Mouse (Mus musculus): Measurements from ENCODE around the gene Cpa3. TPM values are rescaled to one million over a fixed set of nuclear protein-coding genes. Genes with fewer than 3 reads are reported as not detected.

Gene Cpa3
- polyA plus RNA-seq, 1 experiment from 2014 or later, result 2.0 TPM

DNA sequence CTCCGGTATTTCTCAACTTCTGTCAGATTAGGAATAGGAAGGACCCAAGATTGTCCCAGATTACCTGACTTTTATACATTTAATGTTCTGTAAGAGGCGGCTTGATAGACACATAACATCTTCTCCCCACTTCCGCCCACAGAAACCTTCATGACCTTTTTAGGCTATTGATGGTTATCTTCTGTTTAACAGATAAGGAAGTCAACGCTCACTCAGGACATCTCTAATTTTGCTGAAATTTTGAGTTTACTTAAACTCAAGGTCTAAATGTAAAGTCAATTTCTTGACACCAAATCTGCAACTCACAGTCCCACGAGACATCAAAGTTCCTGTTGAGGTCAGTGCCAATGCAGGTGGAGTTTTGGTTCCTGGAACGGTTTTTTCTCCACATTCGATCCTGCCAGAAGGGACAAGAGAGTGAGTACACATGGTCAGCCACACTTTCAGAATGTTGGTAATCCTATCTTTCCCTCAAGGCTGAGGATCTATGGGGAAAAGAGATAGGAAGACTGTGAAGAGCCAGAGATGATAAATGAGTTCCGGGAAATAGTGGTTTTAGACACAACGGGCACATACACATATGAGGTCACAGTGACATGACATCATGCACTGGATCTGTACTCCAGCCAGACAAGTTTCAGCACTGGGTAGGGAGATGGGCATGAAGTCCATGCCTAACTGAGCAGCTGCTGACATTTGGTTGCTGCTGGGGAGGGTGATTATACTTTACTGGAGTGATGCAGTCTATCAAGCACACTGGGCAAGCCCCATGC lies 18.9 kb downstream of the Cpa3 start:
- H3K27ac ChIP-seq, result no peak overlapping the region
- no peaks in the 10 kb centered on the region for H3K4me1 ChIP-seq (replicated peaks)
- H3K36me3 ChIP-seq, result no peaks in the 10 kb centered on the region
- H3K27me3 ChIP-seq, result no peaks in the 10 kb centered on the region
- H3K9me3 ChIP-seq, result no peaks in the 10 kb centered on the region
- ATAC-seq (ENCODE audit: insufficient number of reproducible peaks, insufficient read depth, low FRiP score, low TSS enrichment, low read depth), result no peak
- no peak overlapping the region for H3K4me3 ChIP-seq (replicated peaks)
- H3K4me2 ChIP-seq, result no peak overlapping the region
- H3K9ac ChIP-seq (replicated peaks), result no peak overlapping the region
- 88% methylated on average over 9 of the region's 9 CpGs for WGBS

DNA sequence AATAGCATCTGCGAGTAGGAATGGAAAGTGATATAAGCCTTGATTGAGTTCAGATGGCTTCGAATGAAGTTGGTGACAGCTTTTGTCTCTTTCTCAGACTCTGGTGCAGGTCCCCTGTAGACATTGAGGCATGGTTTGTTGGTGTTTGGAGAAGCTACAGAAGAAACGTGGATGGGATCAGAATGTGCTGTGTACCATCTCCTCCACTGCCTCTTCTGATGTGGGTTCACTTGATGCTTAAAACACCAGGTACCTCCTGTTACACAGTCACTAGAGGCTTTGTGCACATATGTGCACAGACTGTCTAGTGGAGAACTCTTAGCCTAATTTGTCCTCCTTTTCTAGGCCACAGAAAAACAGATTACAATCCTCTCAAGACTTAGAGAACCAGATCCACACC lies 19.8 kb downstream of the Cpa3 start:
- H3K4me1 ChIP-seq (replicated peaks), result no peaks in the 10 kb centered on the region
- H3K36me3 ChIP-seq, result no peaks in the 10 kb centered on the region
- no peak overlapping the region for H3K4me3 ChIP-seq (replicated peaks)
- H3K9me3 ChIP-seq, result no peaks in the 10 kb centered on the region
- 82% methylated on average over 3 of the region's 3 CpGs for WGBS
- H3K27me3 ChIP-seq, result no peaks in the 10 kb centered on the region
- no peak overlapping the region for H3K9ac ChIP-seq (replicated peaks)
- H3K27ac ChIP-seq, result no peak overlapping the region
- no peak for ATAC-seq (ENCODE audit: insufficient number of reproducible peaks, insufficient read depth, low FRiP score, low TSS enrichment, low read depth)
- no peak overlapping the region for H3K4me2 ChIP-seq

DNA sequence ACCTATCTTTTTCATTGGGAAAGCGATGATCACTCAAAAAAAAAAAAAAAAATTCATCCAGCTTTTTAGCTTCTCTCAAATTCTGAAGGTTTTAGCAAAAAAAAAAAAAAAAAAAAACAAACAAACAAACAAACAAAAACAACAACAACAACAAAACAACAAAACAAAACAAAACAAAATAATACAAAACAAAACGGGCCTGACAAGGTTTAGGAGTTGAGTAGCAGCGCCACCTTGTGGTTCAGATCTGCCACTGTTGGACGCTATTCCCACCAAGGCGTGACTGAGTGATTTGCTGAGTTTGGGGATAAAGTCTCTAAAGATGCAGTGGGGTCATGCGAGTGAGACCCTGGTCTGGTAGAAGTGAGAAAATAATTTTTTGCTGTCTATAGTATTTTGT lies 43.1 kb downstream of the Cpa3 start:
- H3K9me3 ChIP-seq, result no peaks in the 10 kb centered on the region
- no peak overlapping the region for H3K4me3 ChIP-seq (replicated peaks)
- H3K27ac ChIP-seq, result no peak overlapping the region
- ATAC-seq (ENCODE audit: insufficient number of reproducible peaks, insufficient read depth, low FRiP score, low TSS enrichment, low read depth), result no peak
- no peak overlapping the region for H3K9ac ChIP-seq (replicated peaks)
- no peak overlapping the region for H3K4me2 ChIP-seq
- no peaks in the 10 kb centered on the region for H3K4me1 ChIP-seq (replicated peaks)
- 23% methylated on average over 6 of the region's 6 CpGs for WGBS
- no peaks in the 10 kb centered on the region for H3K27me3 ChIP-seq
- no peaks in the 10 kb centered on the region for H3K36me3 ChIP-seq

DNA sequence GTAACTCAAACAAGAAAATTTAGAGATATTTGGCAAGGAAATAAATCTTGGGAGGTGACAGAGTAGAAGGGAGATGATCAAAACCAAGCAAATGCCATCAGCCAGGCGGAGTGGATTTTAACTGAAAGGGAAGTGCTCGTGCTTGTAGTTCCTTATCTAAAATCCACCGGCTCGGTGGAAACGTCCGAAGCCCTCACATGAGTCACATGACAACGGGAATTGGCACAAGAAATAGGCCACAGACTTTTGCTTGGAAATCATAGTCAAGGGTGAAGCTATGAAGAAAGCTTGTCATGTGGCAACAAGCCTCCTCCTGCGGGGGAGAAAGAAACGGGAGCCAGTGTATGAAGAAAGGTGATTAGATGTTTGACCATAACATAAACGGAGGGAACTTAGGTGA lies 44.1 kb downstream of the Cpa3 start:
- no peak overlapping the region for H3K27ac ChIP-seq
- no peak overlapping the region for H3K4me3 ChIP-seq (replicated peaks)
- H3K4me1 ChIP-seq (replicated peaks), result no peaks in the 10 kb centered on the region
- H3K9me3 ChIP-seq, result no peaks in the 10 kb centered on the region
- no peak for ATAC-seq (ENCODE audit: insufficient number of reproducible peaks, insufficient read depth, low FRiP score, low TSS enrichment, low read depth)
- H3K4me2 ChIP-seq, result no peak overlapping the region
- no peaks in the 10 kb centered on the region for H3K36me3 ChIP-seq
- H3K9ac ChIP-seq (replicated peaks), result no peak overlapping the region
- no peaks in the 10 kb centered on the region for H3K27me3 ChIP-seq
- 86% methylated on average over 10 of the region's 10 CpGs for WGBS

DNA sequence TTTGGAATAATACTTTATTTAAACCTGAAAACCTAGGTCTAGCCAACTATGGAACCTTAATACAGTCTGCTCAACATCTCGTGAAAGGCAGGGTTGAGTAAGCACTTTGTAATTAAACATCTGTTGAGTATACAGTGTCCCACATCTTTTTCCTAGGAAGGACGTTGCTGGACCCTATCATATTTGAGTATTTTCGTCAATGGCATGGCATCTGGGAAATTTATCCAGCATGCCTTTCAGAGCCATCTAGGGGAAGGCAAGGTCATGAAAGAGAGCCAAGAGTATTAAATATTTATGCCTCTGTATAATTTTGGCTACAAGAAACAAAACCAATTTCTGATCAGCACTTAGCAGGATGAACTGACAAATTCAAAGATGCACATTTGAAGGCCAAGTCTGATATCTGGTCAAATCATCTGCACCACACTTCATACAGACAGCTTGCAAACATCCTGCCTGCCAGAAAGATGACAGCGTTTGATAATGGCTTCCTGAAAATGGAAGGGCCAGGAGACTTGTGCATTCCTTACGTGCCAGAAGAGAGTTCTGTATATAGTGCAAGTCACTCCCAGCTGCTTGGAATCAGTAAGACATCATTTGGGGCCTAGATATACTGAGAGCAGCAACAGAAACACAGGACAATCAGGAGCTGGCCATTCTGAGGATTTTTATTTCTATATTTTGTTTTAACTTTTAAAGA lies 52.9 kb downstream of the Cpa3 start:
- Histone ChIP-seq H3K4me1 (replicated peaks) (no peaks in the 10 kb centered on the region), H3K4me3 (replicated peaks) (no peak overlapping the region), H3K9ac (replicated peaks) (no peak overlapping the region), H3K27ac (no peak overlapping the region), H3K27me3 (no peaks in the 10 kb centered on the region), H3K4me2 (no peak overlapping the region), H3K9me3 (no peaks in the 10 kb centered on the region), H3K36me3 (no peaks in the 10 kb centered on the region)
- WGBS, result 72% methylated on average over 5 of the region's 5 CpGs
- no peak for ATAC-seq (ENCODE audit: insufficient number of reproducible peaks, insufficient read depth, low FRiP score, low TSS enrichment, low read depth)

DNA sequence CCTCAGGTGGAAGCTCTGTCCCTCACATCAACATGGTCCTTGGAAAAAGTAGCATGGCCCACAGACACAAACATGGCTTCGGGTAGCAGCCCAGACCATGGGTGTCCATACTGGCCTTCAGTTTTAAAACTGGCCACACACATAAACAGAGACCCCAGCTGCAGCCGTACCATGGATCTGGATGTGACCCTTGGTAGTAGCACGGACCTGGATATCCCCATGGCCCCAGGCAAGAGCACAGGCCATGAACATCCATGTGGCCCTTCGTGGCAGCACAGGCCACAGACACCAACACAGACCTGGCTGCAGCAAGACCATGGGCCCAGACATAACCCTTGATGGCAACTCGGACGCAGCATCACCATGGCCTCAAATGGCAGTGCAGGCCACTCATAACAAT lies 69.6 kb downstream of the Cpa3 start:
- WGBS, result 96% methylated on average over 6 of the region's 6 CpGs
- Histone ChIP-seq H3K9ac (replicated peaks) (no peak overlapping the region), H3K4me3 (replicated peaks) (no peak overlapping the region), H3K9me3 (no peaks in the 10 kb centered on the region), H3K27me3 (no peaks in the 10 kb centered on the region), H3K4me2 (no peak overlapping the region), H3K36me3 (no peaks in the 10 kb centered on the region), H3K4me1 (replicated peaks) (no peaks in the 10 kb centered on the region), H3K27ac (no peak overlapping the region)
- ATAC-seq (ENCODE audit: insufficient number of reproducible peaks, insufficient read depth, low FRiP score, low TSS enrichment, low read depth), result no peak

DNA sequence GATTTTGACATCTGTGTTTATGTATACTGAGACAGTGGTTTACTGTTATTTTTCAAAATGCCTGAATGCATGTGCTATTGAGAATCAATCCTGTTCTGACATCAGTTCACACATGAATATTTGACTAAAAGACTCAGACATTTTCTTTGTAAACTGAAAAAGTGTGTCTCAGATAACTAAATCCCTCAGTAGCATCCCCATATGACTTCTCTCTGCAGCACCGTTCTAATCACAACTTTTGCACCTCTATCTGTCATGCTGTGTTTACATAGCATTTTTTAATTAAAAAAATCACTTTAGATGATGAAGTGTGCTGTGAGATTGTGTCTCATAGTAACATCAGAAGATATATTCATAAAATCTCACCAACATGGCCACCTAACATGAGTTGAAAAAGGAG lies 74.5 kb downstream of the Cpa3 start:
- H3K27ac ChIP-seq, result no peak overlapping the region
- no peak overlapping the region for H3K4me2 ChIP-seq
- H3K4me3 ChIP-seq (replicated peaks), result no peak overlapping the region
- no peaks in the 10 kb centered on the region for H3K9me3 ChIP-seq
- H3K4me1 ChIP-seq (replicated peaks), result no peaks in the 10 kb centered on the region
- 85% methylated on average over 1 of the region's 1 CpGs for WGBS
- H3K9ac ChIP-seq (replicated peaks), result no peak overlapping the region
- H3K36me3 ChIP-seq, result no peaks in the 10 kb centered on the region
- no peaks in the 10 kb centered on the region for H3K27me3 ChIP-seq
- no peak for ATAC-seq (ENCODE audit: insufficient number of reproducible peaks, insufficient read depth, low FRiP score, low TSS enrichment, low read depth)

Small RNA genes lying within 50 kb of the gene (microRNA-seq; reads per million reads assigned to microRNA genes)
- gene Mir7007, result not detected

Other genes starting within 250 kb of the Cpa3 start
- 9.6 and 10.2 TPM in 2 replicates for gene Hps3, start 206.9 kb downstream of the Cpa3 start, polyA plus RNA-seq (2016; fragmentation: Nextera tagmentation; extraction: Ambion mirVana)
- gene Hltf, start 184.4 kb downstream of the Cpa3 start, polyA plus RNA-seq (2016; fragmentation: Nextera tagmentation; extraction: Ambion mirVana), result 18.9 and 20.0 TPM in 2 replicates
- gene Gyg, start 86.9 kb downstream of the Cpa3 start, polyA plus RNA-seq (2016; fragmentation: Nextera tagmentation; extraction: Ambion mirVana), result 33.6 and 34.9 TPM in 2 replicates
- not detected in 2 replicates for gene Cpb1, start 33.6 kb upstream of the Cpa3 start, polyA plus RNA-seq (2016; fragmentation: Nextera tagmentation; extraction: Ambion mirVana)
- gene Agtr1b, start 125.0 kb upstream of the Cpa3 start, polyA plus RNA-seq (2016; fragmentation: Nextera tagmentation; extraction: Ambion mirVana), result not detected in 2 replicates

Data from limb, embryonic 12.5 days (tissue).